In genomic region chr17:47545861-47546331, GRCm38 (mm10) we compare ENCODE assay signal across 8 mouse cellular contexts. TPM values are rescaled to one million over a fixed set of nuclear protein-coding genes. Genes with fewer than 3 reads are reported as not detected.
DNase-seq lines count a peak whose midpoint lies in the region; ATAC-seq and TF ChIP-seq lines count a peak whose summit lies in the region.

No protein-coding gene starts in this region.

- no peak overlapping the region for H3K4me3 ChIP-seq in embryonic facial prominence, embryonic 13.5 days
- H3K4me3 ChIP-seq in embryonic facial prominence, embryonic 10.5 days: no peak overlapping the region
- no peak overlapping the region for H3K4me3 ChIP-seq in midbrain, embryonic 14.5 days (replicated peaks; ENCODE audit: low read depth, low read length)
- no peak overlapping the region for H3K4me3 ChIP-seq in midbrain, embryonic 11.5 days (ENCODE audit: low read depth, low read length)
- H3K4me3 ChIP-seq in layer of hippocampus, adult 2 months: peak overlapping the region; percentile 40; the same call in 1 of the 2 replicates

- no peaks in the 10 kb centered on the region for H3K36me3 ChIP-seq in embryonic facial prominence, embryonic 13.5 days
- H3K36me3 ChIP-seq in embryonic facial prominence, embryonic 10.5 days (replicated peaks): no peaks in the 10 kb centered on the region
- H3K36me3 ChIP-seq in midbrain, embryonic 14.5 days (ENCODE audit: control insufficient read depth, insufficient read depth, low read length): no peaks in the 10 kb centered on the region
- H3K36me3 ChIP-seq in midbrain, embryonic 11.5 days (ENCODE audit: control insufficient read depth, insufficient read depth, low read length): no peaks in the 10 kb centered on the region

- ATAC-seq in embryonic facial prominence, embryonic 13.5 days (ENCODE audit: insufficient number of reproducible peaks, insufficient read depth, low FRiP score, low TSS enrichment, low read depth): no peak
- ATAC-seq in midbrain, embryonic 14.5 days (ENCODE audit: low FRiP score, low TSS enrichment): no peak
- ATAC-seq in midbrain, embryonic 11.5 days (ENCODE audit: low FRiP score): no peak

- 0 out of 2 replicates have a peak overlapping the region, but pooled peaks have one; percentile 33 for H3K27ac ChIP-seq in embryonic facial prominence, embryonic 13.5 days
- no peak overlapping the region for H3K27ac ChIP-seq in embryonic facial prominence, embryonic 10.5 days (replicated peaks)
- no peak overlapping the region for H3K27ac ChIP-seq in midbrain, embryonic 14.5 days (replicated peaks; ENCODE audit: low read depth, low read length)
- no peak overlapping the region for H3K27ac ChIP-seq in midbrain, embryonic 11.5 days (ENCODE audit: low read depth, low read length)
- H3K27ac ChIP-seq in layer of hippocampus, adult 2 months: peak overlapping the region; percentile 47; the same call in 1 of the 2 replicates

- WGBS in embryonic facial prominence, embryonic 13.5 days: 81% methylated on average over 17 of the region's 17 CpGs
- 86% methylated on average over 17 of the region's 17 CpGs for WGBS in embryonic facial prominence, embryonic 10.5 days
- 70% methylated on average over 17 of the region's 17 CpGs for WGBS in midbrain, embryonic 14.5 days
- 86% methylated on average over 17 of the region's 17 CpGs for WGBS in midbrain, embryonic 11.5 days

- no peak for DNase-seq in embryonic facial prominence, embryonic 10.5 days (ENCODE audit: low spot score)
- peak; percentile 14 for DNase-seq in midbrain, embryonic 14.5 days
- no peak for DNase-seq in midbrain, embryonic 11.5 days (ENCODE audit: low spot score, missing footprints)
- DNase-seq in layer of hippocampus, adult 2 months (ENCODE audit: low spot score in 2 of 2): peak in 1 of 2 experiments; percentile 46
- DNase-seq in right cerebral cortex, postnatal 4 days: peak; percentile 9
- no peak for DNase-seq in ovary, postnatal 14 days (ENCODE audit: low spot score)
- no peak for DNase-seq in ovary, postnatal 10 days (ENCODE audit: low spot score)

- no peaks in the 10 kb centered on the region for H3K27me3 ChIP-seq in embryonic facial prominence, embryonic 13.5 days
- no peaks in the 10 kb centered on the region for H3K27me3 ChIP-seq in embryonic facial prominence, embryonic 10.5 days (replicated peaks; ENCODE audit: low read depth, poor library complexity, severe bottlenecking)
- H3K27me3 ChIP-seq in midbrain, embryonic 14.5 days (ENCODE audit: control insufficient read depth, insufficient read depth, low read length): no peaks in the 10 kb centered on the region
- no peaks in the 10 kb centered on the region for H3K27me3 ChIP-seq in midbrain, embryonic 11.5 days (ENCODE audit: control insufficient read depth, insufficient read depth, low read length)

- H3K4me2 ChIP-seq in embryonic facial prominence, embryonic 13.5 days: no peak overlapping the region
- H3K4me2 ChIP-seq in midbrain, embryonic 14.5 days (ENCODE audit: low read length): no peak overlapping the region
- no peak overlapping the region for H3K4me2 ChIP-seq in midbrain, embryonic 11.5 days

- H3K9ac ChIP-seq in embryonic facial prominence, embryonic 13.5 days: no peak overlapping the region
- H3K9ac ChIP-seq in midbrain, embryonic 14.5 days (replicated peaks; ENCODE audit: low read length): no peak overlapping the region
- no peak overlapping the region for H3K9ac ChIP-seq in midbrain, embryonic 11.5 days (ENCODE audit: low read length)

- H3K4me1 ChIP-seq in embryonic facial prominence, embryonic 13.5 days: peaks cover 17% of the 10 kb centered on the region
- peaks cover 13% of the 10 kb centered on the region for H3K4me1 ChIP-seq in embryonic facial prominence, embryonic 10.5 days
- no peaks in the 10 kb centered on the region for H3K4me1 ChIP-seq in midbrain, embryonic 14.5 days (ENCODE audit: control insufficient read depth, insufficient read depth, low read length)
- no peaks in the 10 kb centered on the region for H3K4me1 ChIP-seq in midbrain, embryonic 11.5 days (ENCODE audit: control insufficient read depth, insufficient read depth, low read length)

- H3K9me3 ChIP-seq in embryonic facial prominence, embryonic 13.5 days: no peaks in the 10 kb centered on the region
- H3K9me3 ChIP-seq in embryonic facial prominence, embryonic 10.5 days: no peaks in the 10 kb centered on the region
- H3K9me3 ChIP-seq in midbrain, embryonic 14.5 days (ENCODE audit: control insufficient read depth, low read length): no peaks in the 10 kb centered on the region
- H3K9me3 ChIP-seq in midbrain, embryonic 11.5 days (ENCODE audit: control insufficient read depth, low read length): no peaks in the 10 kb centered on the region

- no peak for TF ChIP-seq CTCF in layer of hippocampus, adult 2 months (conservative IDR thresholded peaks at IDR 0.05)

RNA-seq across cellular contexts. Expression of gene Ccnd3, which starts 41.0 kb away (rescaled TPM):
- polyA plus RNA-seq in embryonic facial prominence, embryonic 13.5 days (2015; fragmentation: Nextera tagmentation; extraction: Ambion mirVana): 359 and 377 TPM in 2 replicates
- polyA plus RNA-seq in embryonic facial prominence, embryonic 10.5 days (2016; fragmentation: Nextera tagmentation; extraction: Ambion mirVana): 325 and 335 TPM in 2 replicates
- polyA plus RNA-seq in midbrain, embryonic 14.5 days (2014; fragmentation: Nextera tagmentation; extraction: Ambion mirVana): 56.4 and 67.3 TPM in 2 replicates
- polyA plus RNA-seq in midbrain, embryonic 11.5 days (2014; fragmentation: Nextera tagmentation; extraction: Ambion mirVana): 175 and 194 TPM in 2 replicates
- 10 to 100 TPM; 33.9 to 41.8 TPM for total RNA-seq in layer of hippocampus, adult 2 months (2021)

RNA-seq across cellular contexts. Expression of gene Taf8, which starts 43.8 kb away (rescaled TPM):
- 34.1 and 38.1 TPM in 2 replicates for polyA plus RNA-seq in embryonic facial prominence, embryonic 13.5 days (2015; fragmentation: Nextera tagmentation; extraction: Ambion mirVana)
- 32.0 and 35.3 TPM in 2 replicates for polyA plus RNA-seq in embryonic facial prominence, embryonic 10.5 days (2016; fragmentation: Nextera tagmentation; extraction: Ambion mirVana)
- 17.4 and 19.2 TPM in 2 replicates for polyA plus RNA-seq in midbrain, embryonic 14.5 days (2014; fragmentation: Nextera tagmentation; extraction: Ambion mirVana)
- polyA plus RNA-seq in midbrain, embryonic 11.5 days (2014; fragmentation: Nextera tagmentation; extraction: Ambion mirVana): 25.5 TPM in 2 replicates
- total RNA-seq in layer of hippocampus, adult 2 months (2021): 10 to 100 TPM; 20.5 to 26.2 TPM

Comparison
In these comparisons a context has a peak if more than half of its experiments do, and no peak if none do; other contexts are left out.
1. H3K27ac ChIP-seq: peak in embryonic facial prominence, embryonic 13.5 days (single experiment) and layer of hippocampus, adult 2 months (single experiment); none in embryonic facial prominence, embryonic 10.5 days (single experiment), midbrain, embryonic 14.5 days (single experiment) and midbrain, embryonic 11.5 days (single experiment).
2. DNase-seq: peak in midbrain, embryonic 14.5 days (single experiment) and right cerebral cortex, postnatal 4 days (single experiment); none in embryonic facial prominence, embryonic 10.5 days (single experiment), midbrain, embryonic 11.5 days (single experiment), ovary, postnatal 14 days (single experiment) and ovary, postnatal 10 days (single experiment).